Mouse (Mus musculus) erythroblast, embryonic 14.5 days (primary cell): Measurements from ENCODE around the gene Stra6. TPM values are rescaled to one million over a fixed set of nuclear protein-coding genes. Genes with fewer than 3 reads are reported as not detected.

Source experiments
- H3K27me3 ChIP-seq: 2 replicates; pipeline ENCODE4 v1.6.1; 2012; ENCODE audit warnings: inconsistent platforms; ENCODE audit not compliant: control insufficient read depth
- H3K36me3 ChIP-seq: 2 replicates; pipeline ENCODE4 v1.6.1; 2012; ENCODE audit warnings: mild to moderate bottlenecking, inconsistent platforms; ENCODE audit not compliant: control insufficient read depth
- H3K4me1 ChIP-seq: 2 replicates; pipeline ENCODE4 v1.6.1; 2012; ENCODE audit warnings: inconsistent platforms; ENCODE audit not compliant: control insufficient read depth
- H3K4me3 ChIP-seq: replicated peaks from 2 replicates; pipeline ENCODE3; 2012; ENCODE audit warnings: moderate library complexity, mild to moderate bottlenecking, inconsistent platforms
- H3K9me3 ChIP-seq: 2 replicates; pipeline ENCODE4 v1.6.1; 2012; ENCODE audit warnings: low read length, inconsistent platforms, mixed read lengths; ENCODE audit not compliant: control insufficient read depth
- GATA1 ChIP-seq: IDR thresholded peaks from 2 replicates; pipeline ENCODE4 v1.6.1; 2012; ENCODE audit warnings: low read length, inconsistent platforms, mixed read lengths
- TAL1 ChIP-seq: IDR thresholded peaks from 3 replicates; pipeline ENCODE4 v1.6.1; 2012; ENCODE audit warnings: low read length, inconsistent platforms, mixed read lengths
- polyA plus RNA-seq: library from polyadenylated mRNA; stranded (reverse); fragments of >175 nt; gene quantifications from 2 replicates; pipeline ENCODE4 v1.2.3, GENCODE M21; 2012

Stra6 gene
- polyA plus RNA-seq, 1 experiment: not detected

DNA sequence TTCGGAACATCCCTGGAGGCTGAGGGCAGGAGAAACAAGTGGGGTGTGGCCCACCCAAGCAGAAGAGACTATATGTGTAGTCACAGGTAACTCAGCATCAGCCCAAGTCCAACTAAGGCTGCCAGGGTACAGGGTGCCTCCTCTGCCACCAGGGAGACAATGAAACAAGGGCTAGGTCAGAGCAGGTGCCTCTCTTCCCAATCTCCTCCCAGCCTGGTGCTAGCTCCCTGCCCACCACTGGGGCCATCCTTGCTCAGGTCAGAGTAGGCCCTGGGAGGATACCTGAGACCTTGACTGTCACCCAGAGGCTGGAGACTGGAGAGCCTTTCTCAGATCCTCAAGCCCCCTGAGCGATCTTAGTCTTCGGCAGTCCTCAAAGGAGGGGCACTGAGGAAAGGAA is 98.6 kb downstream of the Stra6 start:
- Histone ChIP-seq H3K4me1 (no peaks in the 10 kb centered on the region), H3K27me3 (no peaks in the 10 kb centered on the region), H3K4me3 (no peak overlapping the region), H3K36me3 (no peaks in the 10 kb centered on the region), H3K9me3 (no peaks in the 10 kb centered on the region)
- TF ChIP-seq TAL1 (no peak), GATA1 (no peak)

- TF ChIP-seq TAL1 (no peak), GATA1 (no peak)
- no peaks in the 10 kb centered on the region for H3K9me3 ChIP-seq
- no peak overlapping the region for H3K4me3 ChIP-seq
- H3K4me1 ChIP-seq: no peaks in the 10 kb centered on the region
- no peaks in the 10 kb centered on the region for H3K27me3 ChIP-seq
- H3K36me3 ChIP-seq: no peaks in the 10 kb centered on the region
Measured at GRCm38 (mm10) chr9:58163146-58163545, 99.6 kb downstream of the Stra6 start.

GRCm38 (mm10) chr9:58165779-58166178 is 102.2 kb downstream of the Stra6 start:
- Histone ChIP-seq H3K36me3 (no peaks in the 10 kb centered on the region), H3K9me3 (no peaks in the 10 kb centered on the region), H3K27me3 (no peaks in the 10 kb centered on the region), H3K4me3 (no peak overlapping the region), H3K4me1 (no peaks in the 10 kb centered on the region)
- no peak for TF ChIP-seq TAL1
- no peak for TF ChIP-seq GATA1

- no peak overlapping the region for H3K4me3 ChIP-seq
- H3K4me1 ChIP-seq: no peaks in the 10 kb centered on the region
- H3K27me3 ChIP-seq: no peaks in the 10 kb centered on the region
- no peak for TF ChIP-seq GATA1
- no peak for TF ChIP-seq TAL1
- H3K36me3 ChIP-seq: no peaks in the 10 kb centered on the region
- H3K9me3 ChIP-seq: no peaks in the 10 kb centered on the region
Measured at GRCm38 (mm10) chr9:58168880-58169279, 105.3 kb downstream of the Stra6 start.

DNA sequence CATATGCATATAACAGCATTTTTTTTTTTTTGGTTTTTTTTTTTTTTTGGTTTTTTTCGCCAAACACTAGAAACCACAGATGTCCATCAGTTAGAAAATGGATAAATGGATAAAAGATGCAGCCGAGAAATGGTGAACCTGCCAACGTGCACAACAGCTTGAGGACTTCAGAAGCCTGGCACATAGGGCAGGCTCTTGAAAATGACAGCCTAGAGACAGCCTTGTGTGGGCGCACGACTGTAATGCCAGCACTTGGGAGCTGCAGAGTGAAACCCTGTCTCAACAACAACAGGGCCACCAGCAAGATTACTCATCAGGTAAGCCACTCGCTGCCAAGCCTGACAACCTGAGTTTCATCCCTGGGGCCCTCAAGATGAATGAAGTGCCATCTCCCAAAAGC is 105.8 kb downstream of the Stra6 start:
- no peak overlapping the region for H3K4me3 ChIP-seq
- no peaks in the 10 kb centered on the region for H3K36me3 ChIP-seq
- no peaks in the 10 kb centered on the region for H3K9me3 ChIP-seq
- TF ChIP-seq GATA1 (no peak), TAL1 (no peak)
- no peaks in the 10 kb centered on the region for H3K27me3 ChIP-seq
- H3K4me1 ChIP-seq: no peaks in the 10 kb centered on the region

DNA sequence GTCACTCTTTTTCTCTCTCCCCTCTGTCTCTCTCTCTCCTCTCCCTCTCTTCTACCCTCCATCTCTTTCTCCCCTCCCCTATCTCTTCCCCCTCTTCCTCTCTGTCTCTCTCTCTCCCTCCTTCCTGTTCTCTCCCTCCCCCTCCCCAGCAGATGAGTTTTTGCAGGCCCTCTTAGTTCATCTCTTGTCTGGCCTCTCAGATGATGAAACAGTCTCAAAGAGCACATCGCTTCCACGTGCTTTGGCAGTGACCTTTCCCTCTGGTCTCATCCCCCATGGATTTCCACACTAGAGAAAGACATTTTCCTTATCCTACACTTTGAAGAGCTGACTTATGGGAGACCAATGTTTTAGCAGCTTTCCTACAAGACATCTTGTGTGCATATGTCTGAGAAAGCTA is 109.3 kb downstream of the Stra6 start:
- no peaks in the 10 kb centered on the region; the same call in 1 of the 2 replicates for H3K27me3 ChIP-seq
- no peaks in the 10 kb centered on the region for H3K4me1 ChIP-seq
- H3K36me3 ChIP-seq: no peaks in the 10 kb centered on the region
- no peaks in the 10 kb centered on the region for H3K9me3 ChIP-seq
- TF ChIP-seq GATA1: no peak
- TF ChIP-seq TAL1: no peak
- no peak overlapping the region for H3K4me3 ChIP-seq

- Histone ChIP-seq H3K36me3 (no peaks in the 10 kb centered on the region), H3K9me3 (no peaks in the 10 kb centered on the region), H3K4me3 (no peak overlapping the region), H3K4me1 (no peaks in the 10 kb centered on the region), H3K27me3 (no peaks in the 10 kb centered on the region; the same call in 1 of the 2 replicates)
- TF ChIP-seq GATA1 (no peak), TAL1 (no peak)
Measured at GRCm38 (mm10) chr9:58174818-58175251, 111.2 kb downstream of the Stra6 start.

DNA sequence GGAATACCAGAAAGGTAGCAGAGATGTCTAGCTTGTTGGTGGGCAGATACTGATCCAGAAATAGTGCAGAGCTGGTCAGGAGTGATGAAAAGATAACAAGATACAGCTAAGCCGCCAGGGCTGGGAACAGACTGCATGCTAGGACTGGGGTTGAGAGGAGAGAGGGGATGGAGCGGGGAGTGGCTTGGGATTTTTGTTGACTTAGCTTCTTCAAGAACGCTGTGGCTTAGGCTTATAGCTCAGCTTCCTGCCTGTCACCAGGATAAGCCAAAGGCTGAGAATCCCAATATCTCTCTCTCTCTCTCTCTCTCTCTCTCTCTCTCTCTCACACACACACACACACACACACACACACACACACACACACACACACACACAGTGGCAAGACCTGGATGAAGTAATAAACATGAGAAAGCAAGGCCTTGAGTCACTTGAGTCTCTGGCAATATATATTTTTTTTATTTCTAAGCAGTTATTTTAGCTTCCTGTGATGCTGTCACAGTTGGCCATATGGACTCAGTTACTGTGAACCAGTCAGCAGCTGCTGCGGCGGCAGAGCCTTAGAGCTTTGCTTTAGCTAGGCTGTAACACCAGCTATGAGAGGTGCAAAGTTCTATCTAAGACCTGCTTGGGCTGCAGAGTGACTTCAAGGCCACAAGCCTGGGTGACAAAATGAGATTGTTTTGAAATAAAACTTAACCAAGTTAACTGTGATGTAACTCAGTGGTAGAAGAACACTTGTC is 112.3 kb downstream of the Stra6 start:
- TF ChIP-seq GATA1: no peak
- TF ChIP-seq TAL1: no peak
- Histone ChIP-seq H3K36me3 (no peaks in the 10 kb centered on the region), H3K9me3 (no peaks in the 10 kb centered on the region), H3K27me3 (no peaks in the 10 kb centered on the region; the same call in 1 of the 2 replicates), H3K4me1 (no peaks in the 10 kb centered on the region), H3K4me3 (no peak overlapping the region)

DNA sequence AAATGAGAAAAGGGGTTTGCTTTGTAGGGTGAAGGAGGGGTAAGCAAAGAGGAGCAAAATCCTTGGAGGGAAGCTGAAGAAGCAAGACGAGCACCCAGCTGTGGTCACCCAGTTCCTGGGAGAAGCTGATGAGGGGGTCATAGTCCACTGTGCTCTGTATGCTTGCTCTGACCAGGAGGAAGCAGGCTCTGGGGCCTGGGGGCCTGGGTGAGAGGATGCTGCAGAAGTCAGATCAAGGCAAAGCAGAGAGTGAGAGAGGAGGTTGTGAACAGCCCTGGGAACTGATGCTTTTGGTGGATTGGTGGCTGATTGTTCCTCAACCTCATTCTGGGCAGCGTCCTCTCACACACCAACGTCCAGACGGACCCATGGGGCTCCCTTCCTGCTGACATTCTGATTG is 113.6 kb downstream of the Stra6 start:
- no peak for TF ChIP-seq TAL1
- TF ChIP-seq GATA1: no peak
- no peaks in the 10 kb centered on the region; the same call in 1 of the 2 replicates for H3K27me3 ChIP-seq
- no peak overlapping the region for H3K4me3 ChIP-seq
- H3K4me1 ChIP-seq: no peaks in the 10 kb centered on the region
- no peaks in the 10 kb centered on the region for H3K9me3 ChIP-seq
- no peaks in the 10 kb centered on the region for H3K36me3 ChIP-seq
